Mouse (Mus musculus): Measurements from ENCODE around the gene Btbd1.

The Btbd1 gene

GRCm38 (mm10) chr7:81789095-81789757 lies 40.0 kb downstream of the Btbd1 start, which contains the start of gene 3110040N11Rik:
Gene 3110040N11Rik (minus strand): TSS chr7:81789478.
- DNase-seq (ENCODE audit: low read depth, low spot score): peak; percentile 96

GRCm38 (mm10) chr7:81788536-81788935 lies 40.7 kb downstream of the Btbd1 start:
- DNase-seq (ENCODE audit: low read depth, low spot score): peak; percentile 33

- DNase-seq (ENCODE audit: low read depth, low spot score): no peak
Observed at GRCm38 (mm10) chr7:81777667-81778218, 51.5 kb downstream of the Btbd1 start.

GRCm38 (mm10) chr7:81775325-81775724 lies 53.9 kb downstream of the Btbd1 start:
- no peak for DNase-seq (ENCODE audit: low read depth, low spot score)

- DNase-seq (ENCODE audit: low read depth, low spot score): no peak
Observed at GRCm38 (mm10) chr7:81772786-81773539, 56.3 kb downstream of the Btbd1 start.

- peak; percentile 85 for DNase-seq (ENCODE audit: low read depth, low spot score)
Observed at GRCm38 (mm10) chr7:81763110-81763845, 66.0 kb downstream of the Btbd1 start.

GRCm38 (mm10) chr7:81762180-81763109 lies 66.8 kb downstream of the Btbd1 start, which contains the start of gene Ramac:
Gene Ramac (plus strand): TSS chr7:81762925.
- peak; percentile 91 for DNase-seq (ENCODE audit: low read depth, low spot score)

- no peak for DNase-seq (ENCODE audit: low read depth, low spot score)
Observed at GRCm38 (mm10) chr7:81747956-81748355, 81.3 kb downstream of the Btbd1 start.

- no peak for DNase-seq (ENCODE audit: low read depth, low spot score)
Observed at GRCm38 (mm10) chr7:81744145-81744544, 85.1 kb downstream of the Btbd1 start.
